8 mouse cellular contexts compared by ENCODE assay signal in the genomic region with DNA sequence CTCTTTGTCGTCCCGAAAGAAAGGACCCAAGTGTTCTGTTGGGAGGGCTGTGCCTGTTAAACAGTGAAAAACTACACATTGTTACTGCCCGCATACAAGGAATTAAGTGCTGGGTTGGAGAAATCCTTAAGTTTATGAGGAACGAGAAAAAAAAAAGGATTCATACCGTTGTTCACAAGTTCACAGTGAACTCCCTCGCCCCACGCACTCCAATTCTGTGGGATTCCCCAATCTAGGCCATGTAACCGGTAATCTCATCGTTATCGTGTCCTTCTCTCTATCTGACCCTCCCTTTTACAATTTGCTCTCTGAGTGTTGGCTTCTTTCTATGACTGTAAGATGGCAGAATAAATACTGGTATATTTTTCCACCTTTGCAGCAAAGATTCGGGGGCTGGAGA. TPM values are rescaled to one million over a fixed set of nuclear protein-coding genes. Genes with fewer than 3 reads are reported as not detected.
DNase-seq lines count a peak whose midpoint lies in the region; ATAC-seq and TF ChIP-seq lines count a peak whose summit lies in the region.

No protein-coding gene starts in this region.

- intact Hi-C loops in heart, postnatal 36 days (cut with DNase I): loop anchor here (1.0 kb wide), 1 partner anchor 165 kb away; no protein-coding TSS in a partner anchor
- intact Hi-C loops in left cerebral cortex, postnatal 4 days (cut with DNase I): no loop called here
- intact Hi-C loops in left cerebral cortex, postnatal 14 days (cut with DNase I): no loop called here

- H3K27me3 ChIP-seq in heart, embryonic 15.5 days: peaks cover 80% of the 10 kb centered on the region
- H3K27me3 ChIP-seq in ES-Bruce4 (ENCODE audit: control insufficient read depth, insufficient read depth, low read length, poor library complexity, severe bottlenecking): peaks cover 11% of the 10 kb centered on the region
- peaks cover 84% of the 10 kb centered on the region for H3K27me3 ChIP-seq in forebrain, embryonic 14.5 days (replicated peaks; ENCODE audit: control insufficient read depth, insufficient read depth, low read length)
- peaks cover 65% of the 10 kb centered on the region for H3K27me3 ChIP-seq in liver, embryonic 16.5 days (ENCODE audit: control insufficient read depth, insufficient read depth, low read depth, low read length)

- no peak for DNase-seq in heart, postnatal 36 days
- DNase-seq in forebrain, embryonic 14.5 days (ENCODE audit: low spot score): no peak
- DNase-seq in left cerebral cortex, adult 11 months (ENCODE audit: low spot score): no peak
- no peak for DNase-seq in left cerebral cortex, postnatal 4 days
- no peak for DNase-seq in left cerebral cortex, postnatal 14 days (ENCODE audit: low spot score in 2 of 2)

- TF ChIP-seq POLR2A in ES-Bruce4 (IDR thresholded peaks at IDR 0.05; ENCODE audit: insufficient read depth, low read length): no peak

- no peaks in the 10 kb centered on the region for H3K36me3 ChIP-seq in heart, embryonic 15.5 days
- H3K36me3 ChIP-seq in ES-Bruce4 (ENCODE audit: control insufficient read depth, insufficient read depth, low read length, poor library complexity, severe bottlenecking): no peaks in the 10 kb centered on the region
- H3K36me3 ChIP-seq in forebrain, embryonic 14.5 days (ENCODE audit: control insufficient read depth, insufficient read depth, low read length): no peaks in the 10 kb centered on the region
- H3K36me3 ChIP-seq in liver, embryonic 16.5 days (ENCODE audit: control insufficient read depth, insufficient read depth): no peaks in the 10 kb centered on the region

- no peak for ATAC-seq in heart, embryonic 15.5 days (replicated peaks; ENCODE audit: insufficient number of reproducible peaks, insufficient read depth, low FRiP score, low read depth)
- ATAC-seq in forebrain, embryonic 14.5 days: no peak
- no peak for ATAC-seq in liver, embryonic 16.5 days (ENCODE audit: low read depth)

- 3% methylated on average over 11 of the region's 11 CpGs for WGBS in heart, embryonic 15.5 days
- 0% methylated on average over 11 of the region's 11 CpGs for WGBS in forebrain, embryonic 14.5 days
- whole genome bisulfite sequencing in liver, embryonic 16.5 days (ENCODE audit: insufficient replicate concordance): 5% methylated on average over 11 of the region's 11 CpGs

- no peaks in the 10 kb centered on the region for H3K9me3 ChIP-seq in heart, embryonic 15.5 days (replicated peaks)
- H3K9me3 ChIP-seq in ES-Bruce4 (replicated peaks; ENCODE audit: control insufficient read depth, insufficient read depth, low read length, poor library complexity, severe bottlenecking): no peaks in the 10 kb centered on the region
- no peaks in the 10 kb centered on the region for H3K9me3 ChIP-seq in forebrain, embryonic 14.5 days (replicated peaks; ENCODE audit: control insufficient read depth, low read length)
- H3K9me3 ChIP-seq in liver, embryonic 16.5 days (replicated peaks; ENCODE audit: control insufficient read depth, low read length): no peaks in the 10 kb centered on the region

- no peak for TF ChIP-seq CTCF in ES-Bruce4 (IDR thresholded peaks at IDR 0.05; ENCODE audit: low read depth, low read length)

- H3K4me3 ChIP-seq in heart, embryonic 15.5 days: peak overlapping the region; percentile 70
- H3K4me3 ChIP-seq in ES-Bruce4 (ENCODE audit: low read depth, low read length): peak overlapping the region; percentile 72
- H3K4me3 ChIP-seq in forebrain, embryonic 14.5 days (ENCODE audit: low read depth, low read length): peak overlapping the region; percentile 41
- peak overlapping the region; percentile 62 for H3K4me3 ChIP-seq in liver, embryonic 16.5 days (ENCODE audit: low read depth, low read length)

- H3K4me2 ChIP-seq in heart, embryonic 15.5 days: peak overlapping the region; percentile 99
- peak overlapping the region; percentile 85 for H3K4me2 ChIP-seq in forebrain, embryonic 14.5 days (ENCODE audit: low read length)
- peak overlapping the region; percentile 86 for H3K4me2 ChIP-seq in liver, embryonic 16.5 days (ENCODE audit: low read depth, low read length)

- peaks cover 16% of the 10 kb centered on the region for H3K4me1 ChIP-seq in heart, embryonic 15.5 days (replicated peaks)
- H3K4me1 ChIP-seq in ES-Bruce4 (ENCODE audit: control insufficient read depth, insufficient read depth, low read length): no peaks in the 10 kb centered on the region
- H3K4me1 ChIP-seq in forebrain, embryonic 14.5 days (ENCODE audit: control insufficient read depth, insufficient read depth, low read length): peaks cover 7% of the 10 kb centered on the region
- H3K4me1 ChIP-seq in liver, embryonic 16.5 days (ENCODE audit: control insufficient read depth, low read depth, low read length): peaks cover 5% of the 10 kb centered on the region

- H3K27ac ChIP-seq in heart, embryonic 15.5 days: no peak overlapping the region
- H3K27ac ChIP-seq in ES-Bruce4 (ENCODE audit: insufficient read depth, low read length): no peak overlapping the region
- H3K27ac ChIP-seq in forebrain, embryonic 14.5 days (ENCODE audit: low read depth, low read length): no peak overlapping the region
- no peak overlapping the region for H3K27ac ChIP-seq in liver, embryonic 16.5 days (ENCODE audit: low read length)

- no peak for TF ChIP-seq EP300 in ES-Bruce4 (IDR thresholded peaks at IDR 0.05; ENCODE audit: insufficient read depth, low read depth, low read length)

- H3K9ac ChIP-seq in heart, embryonic 15.5 days: no peak overlapping the region
- 0 out of 2 replicates have a peak overlapping the region, but pooled peaks have one; percentile 26 for H3K9ac ChIP-seq in ES-Bruce4 (ENCODE audit: low read depth, poor library complexity, severe bottlenecking)
- H3K9ac ChIP-seq in forebrain, embryonic 14.5 days (ENCODE audit: low read length): no peak overlapping the region
- H3K9ac ChIP-seq in liver, embryonic 16.5 days (ENCODE audit: low read depth, low read length): no peak overlapping the region

RNA-seq across cellular contexts. Expression of a gene that starts 0.8 kb away (rescaled TPM):
- 0.92 and 1.7 TPM in 2 replicates for polyA plus RNA-seq in heart, embryonic 15.5 days (2015; fragmentation: Nextera tagmentation; extraction: Ambion mirVana)
- total RNA-seq in heart, postnatal 36 days (2021): under 1 TPM; 0.50 to 0.76 TPM
- 8.3 and 12.0 TPM in 2 replicates for polyA plus RNA-seq in ES-Bruce4 (2011; ENCODE audit: insufficient read depth, insufficient read length, low read depth, missing spikeins)
- polyA plus RNA-seq in forebrain, embryonic 14.5 days (2014; fragmentation: Nextera tagmentation; extraction: Ambion mirVana): 0.20 and 0.57 TPM in 2 replicates
- polyA plus RNA-seq in liver, embryonic 16.5 days (2015; fragmentation: Nextera tagmentation; extraction: Ambion mirVana): 0.15 TPM in 1 of 2 replicates, not detected in the other
- 1 to 10 TPM; 1.3 TPM for total RNA-seq in left cerebral cortex, postnatal 4 days (2021)
- total RNA-seq in left cerebral cortex, postnatal 14 days (2021): 1 to 10 TPM; 2.7 to 2.8 TPM

RNA-seq across cellular contexts. Expression of a gene that starts 15.5 kb away (rescaled TPM):
- 0.15 TPM in 1 of 2 replicates, not detected in the other for polyA plus RNA-seq in heart, embryonic 15.5 days (2015; fragmentation: Nextera tagmentation; extraction: Ambion mirVana)
- not detected for total RNA-seq in heart, postnatal 36 days (2021)
- polyA plus RNA-seq in ES-Bruce4 (2011; ENCODE audit: insufficient read depth, insufficient read length, low read depth, missing spikeins): 15.1 and 16.0 TPM in 2 replicates
- not detected in 2 replicates for polyA plus RNA-seq in forebrain, embryonic 14.5 days (2014; fragmentation: Nextera tagmentation; extraction: Ambion mirVana)
- polyA plus RNA-seq in liver, embryonic 16.5 days (2015; fragmentation: Nextera tagmentation; extraction: Ambion mirVana): not detected in 2 replicates
- under 1 TPM; 0.44 to 0.54 TPM for total RNA-seq in left cerebral cortex, postnatal 4 days (2021)
- under 1 TPM; 0.38 to 0.70 TPM for total RNA-seq in left cerebral cortex, postnatal 14 days (2021)

Comparison
In these comparisons a context has a peak if more than half of its experiments do, and no peak if none do; other contexts are left out.
1. RNA of a gene that starts 15.5 kb away (polyA plus RNA-seq): 15.1 to 16.0 TPM in ES-Bruce4; 0.15 TPM in heart, embryonic 15.5 days, not detected in forebrain, embryonic 14.5 days and not detected in liver, embryonic 16.5 days; every median in the first group is over 10 times any median in the second.
2. Peak in every context shown above with its lines, with median percentiles within 50 percentile points of each other: H3K4me2 ChIP-seq and H3K4me3 ChIP-seq.